Mouse (Mus musculus): ENCODE results near the gene Hsd17b7. TPM values are rescaled to one million over a fixed set of nuclear protein-coding genes. Genes with fewer than 3 reads are reported as not detected.

Gene Hsd17b7
- polyA plus RNA-seq, 1 experiment from 2014 or later: 15.6 TPM

- H3K4me3 ChIP-seq (replicated peaks; ENCODE audit: low read length): no peak overlapping the region
- ATAC-seq (ENCODE audit: insufficient read depth, low FRiP score): no peak
- H3K9ac ChIP-seq (ENCODE audit: low read length): no peak overlapping the region
- no peaks in the 10 kb centered on the region for H3K36me3 ChIP-seq (ENCODE audit: control insufficient read depth, insufficient read depth, low read length)
- no peaks in the 10 kb centered on the region for H3K4me1 ChIP-seq (ENCODE audit: control insufficient read depth, insufficient read depth, low read length)
- H3K27me3 ChIP-seq (ENCODE audit: control insufficient read depth, insufficient read depth, low read length): no peaks in the 10 kb centered on the region
- no peak overlapping the region for H3K27ac ChIP-seq (ENCODE audit: low read length)
- H3K9me3 ChIP-seq (replicated peaks; ENCODE audit: control insufficient read depth, low read length): no peaks in the 10 kb centered on the region
- 61% methylated on average over 1 of the region's 1 CpGs for WGBS
- no peak overlapping the region for H3K4me2 ChIP-seq (ENCODE audit: low read depth, low read length)
Observed at GRCm38 (mm10) chr1:169986166-169986565, 17.1 kb upstream of the Hsd17b7 start.

GRCm38 (mm10) chr1:169977621-169978020, 8.6 kb upstream of the Hsd17b7 start:
- no peak for ATAC-seq (ENCODE audit: insufficient read depth, low FRiP score)
- H3K9me3 ChIP-seq (replicated peaks; ENCODE audit: control insufficient read depth, low read length): no peaks in the 10 kb centered on the region
- 86% methylated on average over 4 of the region's 4 CpGs for WGBS

GRCm38 (mm10) chr1:169971998-169972397, 3.0 kb upstream of the Hsd17b7 start:
- no peaks in the 10 kb centered on the region for H3K27me3 ChIP-seq (ENCODE audit: control insufficient read depth, insufficient read depth, low read length)
- H3K27ac ChIP-seq (ENCODE audit: low read length): no peak overlapping the region
- H3K9ac ChIP-seq (ENCODE audit: low read length): no peak overlapping the region
- ATAC-seq (ENCODE audit: insufficient read depth, low FRiP score): no peak
- H3K36me3 ChIP-seq (ENCODE audit: control insufficient read depth, insufficient read depth, low read length): no peaks in the 10 kb centered on the region
- WGBS: 74% methylated on average over 2 of the region's 2 CpGs
- H3K4me2 ChIP-seq (ENCODE audit: low read depth, low read length): no peak overlapping the region
- no peaks in the 10 kb centered on the region for H3K9me3 ChIP-seq (replicated peaks; ENCODE audit: control insufficient read depth, low read length)
- H3K4me3 ChIP-seq (replicated peaks; ENCODE audit: low read length): no peak overlapping the region
- peaks cover 15% of the 10 kb centered on the region for H3K4me1 ChIP-seq (ENCODE audit: control insufficient read depth, insufficient read depth, low read length)

More at GRCm38 (mm10) chr1:169977621-169978020, 8.6 kb upstream of the Hsd17b7 start:
- no peaks in the 10 kb centered on the region for H3K4me1 ChIP-seq (ENCODE audit: control insufficient read depth, insufficient read depth, low read length)
- no peak overlapping the region for H3K4me2 ChIP-seq (ENCODE audit: low read depth, low read length)
- no peaks in the 10 kb centered on the region for H3K36me3 ChIP-seq (ENCODE audit: control insufficient read depth, insufficient read depth, low read length)
- H3K4me3 ChIP-seq (replicated peaks; ENCODE audit: low read length): no peak overlapping the region
- no peaks in the 10 kb centered on the region for H3K27me3 ChIP-seq (ENCODE audit: control insufficient read depth, insufficient read depth, low read length)
- H3K9ac ChIP-seq (ENCODE audit: low read length): no peak overlapping the region
- H3K27ac ChIP-seq (ENCODE audit: low read length): no peak overlapping the region

GRCm38 (mm10) chr1:169970936-169971335, 1.9 kb upstream of the Hsd17b7 start:
- no peak for ATAC-seq (ENCODE audit: insufficient read depth, low FRiP score)
- H3K27ac ChIP-seq (ENCODE audit: low read length): no peak overlapping the region
- H3K27me3 ChIP-seq (ENCODE audit: control insufficient read depth, insufficient read depth, low read length): no peaks in the 10 kb centered on the region
- peaks cover 15% of the 10 kb centered on the region for H3K4me1 ChIP-seq (ENCODE audit: control insufficient read depth, insufficient read depth, low read length)
- no peak overlapping the region for H3K4me3 ChIP-seq (replicated peaks; ENCODE audit: low read length)
- 95% methylated on average over 4 of the region's 4 CpGs for WGBS
- no peaks in the 10 kb centered on the region for H3K36me3 ChIP-seq (ENCODE audit: control insufficient read depth, insufficient read depth, low read length)
- H3K9ac ChIP-seq (ENCODE audit: low read length): no peak overlapping the region
- no peaks in the 10 kb centered on the region for H3K9me3 ChIP-seq (replicated peaks; ENCODE audit: control insufficient read depth, low read length)
- no peak overlapping the region for H3K4me2 ChIP-seq (ENCODE audit: low read depth, low read length)

- no peaks in the 10 kb centered on the region for H3K27me3 ChIP-seq (ENCODE audit: control insufficient read depth, insufficient read depth, low read length)
- H3K36me3 ChIP-seq (ENCODE audit: control insufficient read depth, insufficient read depth, low read length): peaks cover 6% of the 10 kb centered on the region; the same call in 1 of the 2 replicates
- 1% methylated on average over 7 of the region's 9 CpGs for whole genome bisulfite sequencing
- peaks cover 15% of the 10 kb centered on the region for H3K4me1 ChIP-seq (ENCODE audit: control insufficient read depth, insufficient read depth, low read length)
- peak; percentile 40 for ATAC-seq (ENCODE audit: insufficient read depth, low FRiP score)
- peak overlapping the region; percentile 75 for H3K27ac ChIP-seq (ENCODE audit: low read length)
- H3K9me3 ChIP-seq (replicated peaks; ENCODE audit: control insufficient read depth, low read length): no peaks in the 10 kb centered on the region
- H3K4me3 ChIP-seq (replicated peaks; ENCODE audit: low read length): peak overlapping the region; percentile 66
- peak overlapping the region; percentile 68 for H3K9ac ChIP-seq (ENCODE audit: low read length)
- peak overlapping the region; percentile 71 for H3K4me2 ChIP-seq (ENCODE audit: low read depth, low read length)
Observed at GRCm38 (mm10) chr1:169969516-169969886, 460 bp upstream of the Hsd17b7 start.

GRCm38 (mm10) chr1:169953106-169953505, 15.9 kb downstream of the Hsd17b7 start:
- 94% methylated on average over 10 of the region's 10 CpGs for WGBS

GRCm38 (mm10) chr1:169952636-169953035, 16.4 kb downstream of the Hsd17b7 start:
- no peak for ATAC-seq (ENCODE audit: insufficient read depth, low FRiP score)
- Histone ChIP-seq H3K9ac (ENCODE audit: low read length) (no peak overlapping the region), H3K4me1 (ENCODE audit: control insufficient read depth, insufficient read depth, low read length) (no peaks in the 10 kb centered on the region; the same call in 1 of the 2 replicates), H3K4me3 (replicated peaks; ENCODE audit: low read length) (no peak overlapping the region), H3K27me3 (ENCODE audit: control insufficient read depth, insufficient read depth, low read length) (no peaks in the 10 kb centered on the region), H3K36me3 (ENCODE audit: control insufficient read depth, insufficient read depth, low read length) (peaks cover 4% of the 10 kb centered on the region; the same call in 1 of the 2 replicates), H3K27ac (ENCODE audit: low read length) (no peak overlapping the region), H3K9me3 (replicated peaks; ENCODE audit: control insufficient read depth, low read length) (no peaks in the 10 kb centered on the region), H3K4me2 (ENCODE audit: low read depth, low read length) (no peak overlapping the region)
- 95% methylated on average over 10 of the region's 10 CpGs for WGBS

More at GRCm38 (mm10) chr1:169953106-169953505, 15.9 kb downstream of the Hsd17b7 start:
- Histone ChIP-seq H3K4me3 (replicated peaks; ENCODE audit: low read length) (no peak overlapping the region), H3K4me1 (ENCODE audit: control insufficient read depth, insufficient read depth, low read length) (no peaks in the 10 kb centered on the region; the same call in 1 of the 2 replicates), H3K27me3 (ENCODE audit: control insufficient read depth, insufficient read depth, low read length) (no peaks in the 10 kb centered on the region), H3K9ac (ENCODE audit: low read length) (no peak overlapping the region), H3K9me3 (replicated peaks; ENCODE audit: control insufficient read depth, low read length) (no peaks in the 10 kb centered on the region), H3K4me2 (ENCODE audit: low read depth, low read length) (no peak overlapping the region), H3K27ac (ENCODE audit: low read length) (no peak overlapping the region), H3K36me3 (ENCODE audit: control insufficient read depth, insufficient read depth, low read length) (peaks cover 4% of the 10 kb centered on the region; the same call in 1 of the 2 replicates)
- ATAC-seq (ENCODE audit: insufficient read depth, low FRiP score): no peak

- 89% methylated on average over 6 of the region's 6 CpGs for WGBS
Observed at GRCm38 (mm10) chr1:169951561-169951960, 17.5 kb downstream of the Hsd17b7 start.

GRCm38 (mm10) chr1:169950651-169951050, 18.4 kb downstream of the Hsd17b7 start:
- no peak overlapping the region for H3K27ac ChIP-seq (ENCODE audit: low read length)
- no peaks in the 10 kb centered on the region for H3K9me3 ChIP-seq (replicated peaks; ENCODE audit: control insufficient read depth, low read length)
- H3K4me1 ChIP-seq (ENCODE audit: control insufficient read depth, insufficient read depth, low read length): no peaks in the 10 kb centered on the region; the same call in 1 of the 2 replicates
- no peak overlapping the region for H3K4me2 ChIP-seq (ENCODE audit: low read depth, low read length)
- peaks cover 4% of the 10 kb centered on the region; the same call in 1 of the 2 replicates for H3K36me3 ChIP-seq (ENCODE audit: control insufficient read depth, insufficient read depth, low read length)
- WGBS: 92% methylated on average over 4 of the region's 4 CpGs
- H3K27me3 ChIP-seq (ENCODE audit: control insufficient read depth, insufficient read depth, low read length): no peaks in the 10 kb centered on the region
- no peak overlapping the region for H3K4me3 ChIP-seq (replicated peaks; ENCODE audit: low read length)
- H3K9ac ChIP-seq (ENCODE audit: low read length): no peak overlapping the region
- no peak for ATAC-seq (ENCODE audit: insufficient read depth, low FRiP score)

More at GRCm38 (mm10) chr1:169951561-169951960, 17.5 kb downstream of the Hsd17b7 start:
- ATAC-seq (ENCODE audit: insufficient read depth, low FRiP score): no peak
- Histone ChIP-seq H3K36me3 (ENCODE audit: control insufficient read depth, insufficient read depth, low read length) (peaks cover 4% of the 10 kb centered on the region; the same call in 1 of the 2 replicates), H3K27ac (ENCODE audit: low read length) (no peak overlapping the region), H3K4me3 (replicated peaks; ENCODE audit: low read length) (no peak overlapping the region), H3K9me3 (replicated peaks; ENCODE audit: control insufficient read depth, low read length) (no peaks in the 10 kb centered on the region), H3K27me3 (ENCODE audit: control insufficient read depth, insufficient read depth, low read length) (no peaks in the 10 kb centered on the region), H3K4me2 (ENCODE audit: low read depth, low read length) (no peak overlapping the region), H3K9ac (ENCODE audit: low read length) (no peak overlapping the region), H3K4me1 (ENCODE audit: control insufficient read depth, insufficient read depth, low read length) (no peaks in the 10 kb centered on the region; the same call in 1 of the 2 replicates)
